Mouse (Mus musculus) stomach, adult 2 months (tissue): Measurements from ENCODE around the gene Btbd35f30. TPM values are rescaled to one million over a fixed set of nuclear protein-coding genes. Genes with fewer than 3 reads are reported as not detected.

Experiments
- polyA plus RNA-seq: library from polyadenylated mRNA; depleted of rRNA; stranded (reverse); fragments of >200 nt; gene quantifications from 2 replicates; pipeline ENCODE4 v1.2.3, GENCODE M21; 2012; rRNA removed

Gene Btbd35f30
- not detected in 2 replicates for polyA plus RNA-seq

DNA sequence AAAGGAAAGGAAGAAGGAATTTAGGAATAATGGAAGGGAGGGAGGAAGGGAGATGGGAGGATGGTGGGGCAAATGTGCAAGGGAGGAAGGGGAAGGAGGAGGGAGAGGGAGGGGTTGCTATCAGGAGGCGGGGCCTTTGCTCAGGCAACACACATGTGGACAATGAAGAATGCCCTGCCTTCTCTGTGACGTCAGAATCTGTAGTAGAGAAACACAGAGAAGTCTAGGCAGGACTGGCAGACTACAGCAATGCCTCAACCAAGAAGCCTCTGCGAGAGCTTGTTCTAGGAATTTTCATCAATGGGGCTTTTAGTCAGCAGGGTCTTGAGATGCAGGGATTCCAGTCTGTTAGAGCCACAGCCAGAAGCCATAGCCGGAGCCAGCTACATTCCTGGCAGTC is at the start of gene Btbd35f30:
Btbd35f30 (plus strand) TSS at position 301 of the 400 bp plus-strand sequence.

DNA sequence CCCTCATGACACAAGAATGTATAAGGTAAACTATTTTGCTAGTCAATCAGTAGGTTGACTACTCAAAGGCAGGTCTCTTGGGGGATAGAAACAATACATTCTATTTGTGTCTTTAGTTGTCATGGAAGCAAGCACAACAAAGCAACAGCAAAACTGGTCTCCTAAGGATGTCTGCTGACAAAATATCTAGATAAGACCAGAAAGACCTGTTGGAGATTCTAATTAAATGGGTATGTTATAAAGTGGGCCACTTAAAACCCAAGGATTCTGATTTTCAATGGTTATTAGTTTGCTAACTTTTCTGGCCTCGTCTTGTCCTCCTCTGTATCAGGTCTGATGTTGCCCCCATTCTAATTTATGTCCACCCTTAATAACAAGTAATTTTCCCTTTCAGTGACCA is 47.0 kb downstream of the Btbd35f30 start, which contains the start of gene Gm21789:
Gm21789 (plus strand) TSS at position 301 of the 400 bp plus-strand sequence.

Other genes starting within 250 kb of the Btbd35f30 start
- gene Gm5926, start 243.9 kb upstream of the Btbd35f30 start, polyA plus RNA-seq: not detected in 2 replicates
- gene Btbd35f21, start 168.5 kb upstream of the Btbd35f30 start, polyA plus RNA-seq: not detected in 2 replicates
- gene Gm21789, start 47.1 kb downstream of the Btbd35f30 start, polyA plus RNA-seq: not detected in 2 replicates
- gene Btbd35f5, start 79.3 kb downstream of the Btbd35f30 start, polyA plus RNA-seq: not detected in 2 replicates